Comparison of ENCODE assay signal across 16 mouse cellular contexts in the genomic region with DNA sequence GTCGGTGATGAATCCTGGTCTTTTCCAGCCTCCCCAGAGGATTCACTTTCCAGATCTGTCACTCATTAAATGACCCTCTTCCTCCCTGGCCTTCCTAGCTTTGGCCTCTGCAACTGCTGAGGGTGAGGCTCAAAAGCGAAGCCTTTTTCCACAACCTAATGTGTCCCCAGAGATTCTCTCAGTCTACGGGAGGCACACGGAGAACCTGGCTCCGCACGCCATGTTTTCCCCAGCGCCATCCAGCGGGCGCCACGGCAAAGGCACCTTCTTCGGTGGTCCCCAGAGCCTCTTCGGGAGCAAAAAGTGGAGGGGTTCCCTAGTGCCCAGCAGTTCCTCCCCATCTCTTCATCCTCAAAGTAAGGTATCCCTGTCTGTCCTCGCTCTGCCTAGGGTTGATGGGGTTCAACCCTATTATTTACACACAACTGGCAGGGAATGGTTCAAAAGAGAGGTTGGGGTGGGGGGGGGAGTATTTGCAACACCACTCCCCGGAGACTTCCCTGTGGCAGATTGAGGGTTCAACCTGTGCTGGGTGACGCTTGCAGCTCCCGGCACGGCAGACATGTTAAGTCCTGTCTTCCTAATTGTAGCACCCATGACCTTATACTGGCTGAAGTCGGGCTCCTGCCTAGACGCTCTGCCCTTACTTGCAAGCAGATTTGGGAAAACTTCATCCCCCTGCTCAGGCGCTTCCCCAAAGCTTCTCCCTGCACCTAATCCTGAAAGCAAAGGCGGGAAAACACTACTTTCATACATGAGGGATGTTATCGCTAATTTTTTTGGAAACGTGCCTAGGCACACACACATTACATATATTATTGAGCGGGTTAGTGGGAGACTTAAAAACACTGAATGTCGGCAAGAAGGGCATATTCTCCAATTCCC. TPM values are rescaled to one million over a fixed set of nuclear protein-coding genes. Genes with fewer than 3 reads are reported as not detected.
DNase-seq lines count a peak whose midpoint lies in the region; ATAC-seq lines count a peak whose summit lies in the region.
"Had no signal": no experiment of that assay in that cellular context is flagged by ENCODE, and none has a peak within 500 bp of the region (broad histone marks: within the 10 kb centered on the region; RNA-seq: fewer than 3 reads in every experiment).

No protein-coding gene starts in this region.

- peak overlapping the region; percentile 29 for H3K4me2 ChIP-seq in kidney, embryonic 14.5 days (replicated peaks; ENCODE audit: low read depth, low read length)
- peak overlapping the region; percentile 79 for H3K4me2 ChIP-seq in embryonic facial prominence, embryonic 13.5 days
- H3K4me2 ChIP-seq in liver, embryonic 16.5 days (ENCODE audit: low read depth, low read length), result 0 out of 2 replicates have a peak overlapping the region, but pooled peaks have one; percentile 6
- H3K4me2 ChIP-seq: forebrain, embryonic 13.5 days; heart, embryonic 11.5 days; midbrain, embryonic 12.5 days had no signal

- H3K9ac ChIP-seq in kidney, embryonic 14.5 days (ENCODE audit: low read depth, low read length), result peak overlapping the region; percentile 28; the same call in 1 of the 2 replicates
- H3K9ac ChIP-seq in embryonic facial prominence, embryonic 13.5 days, result peak overlapping the region; percentile 27; the same call in 1 of the 2 replicates
- no peak overlapping the region for H3K9ac ChIP-seq in liver, embryonic 16.5 days (ENCODE audit: low read depth, low read length)
- H3K9ac ChIP-seq: forebrain, embryonic 13.5 days; midbrain, embryonic 12.5 days had no signal

- peak overlapping the region; percentile 12; the same call in 1 of the 2 replicates for H3K4me3 ChIP-seq in kidney, embryonic 14.5 days (ENCODE audit: low read length)
- H3K4me3 ChIP-seq in embryonic facial prominence, embryonic 13.5 days, result peak overlapping the region; percentile 13
- H3K4me3 ChIP-seq in liver, embryonic 16.5 days (ENCODE audit: low read depth, low read length), result no peak overlapping the region
- H3K4me3 ChIP-seq: forebrain, embryonic 13.5 days; left cerebral cortex, adult 2 months; midbrain, embryonic 12.5 days had no signal

- DNase-seq in kidney, adult 9 months, result no peak
- peak; percentile 59 for DNase-seq in retina, embryonic 14.5 days (ENCODE audit: low spot score)
- no peak for DNase-seq in retina, postnatal 1 day
- DNase-seq in thymus, postnatal 0 days (ENCODE audit: low spot score), result no peak
- no peak for DNase-seq in ovary, postnatal 10 days (ENCODE audit: low spot score)
- DNase-seq: cerebellum, adult 8-10 months; gastrocnemius, postnatal 14 days; kidney, postnatal 4 days had no signal

- H3K27me3 ChIP-seq in kidney, embryonic 14.5 days (ENCODE audit: control insufficient read depth, insufficient read depth, low read length), result peaks cover 90% of the 10 kb centered on the region
- peaks cover 84% of the 10 kb centered on the region for H3K27me3 ChIP-seq in embryonic facial prominence, embryonic 13.5 days
- peaks cover 85% of the 10 kb centered on the region for H3K27me3 ChIP-seq in liver, embryonic 16.5 days (ENCODE audit: control insufficient read depth, insufficient read depth, low read depth, low read length)

- H3K27ac ChIP-seq in kidney, embryonic 14.5 days (ENCODE audit: low read depth, low read length), result no peak overlapping the region
- peak overlapping the region; percentile 34 for H3K27ac ChIP-seq in embryonic facial prominence, embryonic 13.5 days
- H3K27ac ChIP-seq in liver, embryonic 16.5 days (ENCODE audit: low read length), result no peak overlapping the region
- H3K27ac ChIP-seq: forebrain, embryonic 13.5 days; left cerebral cortex, adult 2 months; midbrain, embryonic 12.5 days had no signal

- no peaks in the 10 kb centered on the region for H3K36me3 ChIP-seq in kidney, embryonic 14.5 days (ENCODE audit: control insufficient read depth, insufficient read depth, low read length)
- H3K36me3 ChIP-seq in embryonic facial prominence, embryonic 13.5 days, result no peaks in the 10 kb centered on the region
- H3K36me3 ChIP-seq in liver, embryonic 16.5 days (ENCODE audit: control insufficient read depth, insufficient read depth), result no peaks in the 10 kb centered on the region
- H3K36me3 ChIP-seq: midbrain, embryonic 12.5 days had no signal

- no peaks in the 10 kb centered on the region for H3K9me3 ChIP-seq in kidney, embryonic 14.5 days (ENCODE audit: control insufficient read depth, low read length)
- no peaks in the 10 kb centered on the region for H3K9me3 ChIP-seq in embryonic facial prominence, embryonic 13.5 days
- no peaks in the 10 kb centered on the region for H3K9me3 ChIP-seq in liver, embryonic 16.5 days (replicated peaks; ENCODE audit: control insufficient read depth, low read length)
- H3K9me3 ChIP-seq: forebrain, embryonic 13.5 days; midbrain, embryonic 12.5 days had no signal

- no peaks in the 10 kb centered on the region for H3K4me1 ChIP-seq in kidney, embryonic 14.5 days (ENCODE audit: control insufficient read depth, insufficient read depth, low read length)
- peaks cover 55% of the 10 kb centered on the region for H3K4me1 ChIP-seq in embryonic facial prominence, embryonic 13.5 days
- H3K4me1 ChIP-seq in liver, embryonic 16.5 days (ENCODE audit: control insufficient read depth, low read depth, low read length), result no peaks in the 10 kb centered on the region
- H3K4me1 ChIP-seq: forebrain, embryonic 13.5 days had no signal

- 3% methylated on average over 25 of the region's 25 CpGs for WGBS in kidney, embryonic 14.5 days
- 4% methylated on average over 25 of the region's 25 CpGs for WGBS in embryonic facial prominence, embryonic 13.5 days
- 5% methylated on average over 25 of the region's 25 CpGs for WGBS in liver, embryonic 16.5 days (ENCODE audit: insufficient replicate concordance)

- ATAC-seq in kidney, embryonic 14.5 days (ENCODE audit: low FRiP score, low TSS enrichment), result no peak
- ATAC-seq in embryonic facial prominence, embryonic 13.5 days (ENCODE audit: insufficient number of reproducible peaks, insufficient read depth, low FRiP score, low TSS enrichment, low read depth), result no peak
- no peak for ATAC-seq in liver, embryonic 16.5 days (ENCODE audit: low read depth)
- ATAC-seq: forebrain, embryonic 13.5 days; hindbrain, embryonic 16.5 days had no signal

RNA-seq across cellular contexts. Expression of a gene that starts 9.7 kb away (rescaled TPM):
- 31.7 and 53.3 TPM in 2 replicates for polyA plus RNA-seq in kidney, embryonic 14.5 days (2014; fragmentation: Nextera tagmentation; extraction: Ambion mirVana)
- 63.4 and 67.0 TPM in 2 replicates for polyA plus RNA-seq in embryonic facial prominence, embryonic 13.5 days (2015; fragmentation: Nextera tagmentation; extraction: Ambion mirVana)
- polyA plus RNA-seq in liver, embryonic 16.5 days (2015; fragmentation: Nextera tagmentation; extraction: Ambion mirVana), result 2.4 and 2.7 TPM in 2 replicates
- polyA plus RNA-seq in thymus, postnatal 0 days (2015; fragmentation: Nextera tagmentation; extraction: Ambion mirVana), result 1.3 and 1.4 TPM in 2 replicates

Comparison
In these comparisons a context has a peak if more than half of its experiments do, and no peak if none do; other contexts are left out.
1. H3K4me2 ChIP-seq: peak in every context shown above with its lines; median percentile 79 in embryonic facial prominence, embryonic 13.5 days; 29 in kidney, embryonic 14.5 days; 6 in liver, embryonic 16.5 days.